Mouse (Mus musculus) brain, embryonic 14.5 days (tissue): Measurements from ENCODE around the gene Cdkn2aipnl.

Source experiments
- CTCF ChIP-seq: fragments of 200-500 bp; IDR thresholded peaks from 2 replicates; pipeline ENCODE4 v1.5.1; 2012; ENCODE audit warnings: inconsistent platforms, mild to moderate bottlenecking, moderate library complexity, borderline replicate concordance; ENCODE audit not compliant: insufficient read depth, insufficient read length; ENCODE audit errors: extremely low read depth
- POLR2A ChIP-seq: fragments of 200-500 bp; IDR thresholded peaks from 2 replicates; pipeline ENCODE4 v1.6.1; 2012; ENCODE audit warnings: mild to moderate bottlenecking, inconsistent platforms, borderline replicate concordance; ENCODE audit not compliant: poor library complexity, insufficient read depth, insufficient read length, severe bottlenecking; ENCODE audit errors: extremely low read depth

- TF ChIP-seq POLR2A (no peak), CTCF (no peak)
Observed at GRCm38 (mm10) chr11:52011011-52011410, 43.5 kb downstream of the Cdkn2aipnl start.
